Mouse (Mus musculus): Measurements from ENCODE around the gene Znrd1.

Gene Znrd1

GRCm38 (mm10) chr17:36923491-36923890 lies 34.9 kb downstream of the Znrd1 start:
- DNase-seq (ENCODE audit: low spot score) = no peak

- no peak for DNase-seq (ENCODE audit: low spot score)
These were observed 35.6 kb downstream of the Znrd1 start for GRCm38 (mm10) chr17:36922715-36923114.

GRCm38 (mm10) chr17:36920239-36920638 lies 38.1 kb downstream of the Znrd1 start:
- no peak for DNase-seq (ENCODE audit: low spot score)

- peak; percentile 64 for DNase-seq (ENCODE audit: low spot score)
These were observed 43.3 kb downstream of the Znrd1 start for GRCm38 (mm10) chr17:36915076-36915475.

GRCm38 (mm10) chr17:36914108-36914507 lies 44.3 kb downstream of the Znrd1 start:
- peak; percentile 86 for DNase-seq (ENCODE audit: low spot score)

- DNase-seq (ENCODE audit: low spot score) = no peak
These were observed 46.3 kb downstream of the Znrd1 start for GRCm38 (mm10) chr17:36912031-36912430.

GRCm38 (mm10) chr17:36909802-36910201 lies 48.6 kb downstream of the Znrd1 start:
- DNase-seq (ENCODE audit: low spot score) = no peak

GRCm38 (mm10) chr17:36908235-36908634 lies 50.1 kb downstream of the Znrd1 start:
- DNase-seq (ENCODE audit: low spot score) = no peak
